Mouse (Mus musculus) adrenal gland, postnatal 25 days (tissue): ENCODE measurements around the gene Tmc8. TPM values are rescaled to one million over a fixed set of nuclear protein-coding genes. Genes with fewer than 3 reads are reported as not detected.
"Not testable (repeated sequence)": the region's sequence is repeated elsewhere in the genome, so short reads cannot be mapped to it uniquely, and the experiment has no call there.

ENCODE experiments used
- DNase-seq: peaks from one replicate; pipeline ENCODE4 v3.0.0; 2021; ENCODE audit warnings: mixed read lengths
- total RNA-seq: library from RNA; stranded (reverse); gene quantifications from 2 replicates; pipeline ENCODE4 v1.2.3, GENCODE M21; 2021

The Tmc8 gene
- total RNA-seq, 1 experiment from 2014 or later = 4.6 TPM

DNA sequence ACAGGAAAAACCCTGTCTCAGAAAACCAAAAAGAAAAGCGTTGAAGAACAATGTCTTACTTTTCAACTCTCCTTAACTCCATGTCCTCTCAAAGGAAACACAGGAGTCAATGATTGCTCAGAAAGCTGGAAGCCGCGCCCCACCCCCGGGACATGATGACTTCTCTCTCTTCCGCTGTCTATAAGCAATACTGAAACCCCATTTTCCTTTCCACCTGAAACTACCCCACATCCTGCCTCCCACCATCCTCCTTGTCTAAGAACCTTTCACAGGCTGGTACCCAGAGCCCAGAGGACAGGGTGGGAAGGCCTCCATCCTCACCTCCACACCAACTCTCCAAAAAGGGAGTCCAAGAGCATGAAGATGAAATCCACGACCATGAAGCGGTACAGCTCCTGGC lies 9.5 kb upstream of the Tmc8 start:
- DNase-seq = no peak

DNA sequence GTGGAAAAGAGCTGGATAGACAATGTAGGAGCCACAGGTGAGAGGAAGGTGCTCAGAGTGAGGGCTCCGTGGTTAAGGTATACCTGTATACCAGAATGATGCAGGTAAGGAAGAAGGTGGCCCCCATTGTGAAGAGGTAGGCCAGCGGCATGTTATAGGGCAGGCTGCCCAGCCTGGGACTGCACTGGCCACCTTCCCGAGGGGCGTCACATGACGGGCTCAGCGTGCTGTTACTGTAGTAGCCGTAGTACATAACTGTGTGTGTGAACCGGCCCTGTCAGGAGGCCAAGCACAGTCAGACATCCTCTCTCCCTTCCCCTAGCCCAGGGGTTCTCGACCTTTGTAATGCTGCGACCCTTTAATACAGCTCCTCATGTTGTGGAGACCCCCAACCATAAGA lies 7.0 kb upstream of the Tmc8 start:
- no peak for DNase-seq

DNA sequence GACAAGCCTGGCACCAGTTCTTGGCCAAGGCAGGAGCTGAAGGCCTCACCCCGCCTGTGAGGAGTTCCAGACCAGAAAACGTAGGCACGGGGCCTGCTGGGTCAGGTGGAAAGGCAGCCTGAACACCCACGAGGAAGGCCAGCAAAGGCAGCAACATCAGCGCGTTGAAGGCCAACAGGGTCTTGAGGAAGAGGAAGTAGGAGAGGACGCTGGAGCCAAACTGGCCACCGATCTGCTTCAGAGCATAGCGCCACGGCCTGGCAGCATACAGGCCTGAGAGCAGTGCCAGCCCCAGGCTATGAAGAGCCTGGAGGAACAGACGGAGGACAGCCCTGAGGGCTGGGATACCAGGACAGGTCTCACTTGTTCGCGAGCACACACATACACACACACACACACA lies 6.3 kb upstream of the Tmc8 start:
- no peak for DNase-seq

DNA sequence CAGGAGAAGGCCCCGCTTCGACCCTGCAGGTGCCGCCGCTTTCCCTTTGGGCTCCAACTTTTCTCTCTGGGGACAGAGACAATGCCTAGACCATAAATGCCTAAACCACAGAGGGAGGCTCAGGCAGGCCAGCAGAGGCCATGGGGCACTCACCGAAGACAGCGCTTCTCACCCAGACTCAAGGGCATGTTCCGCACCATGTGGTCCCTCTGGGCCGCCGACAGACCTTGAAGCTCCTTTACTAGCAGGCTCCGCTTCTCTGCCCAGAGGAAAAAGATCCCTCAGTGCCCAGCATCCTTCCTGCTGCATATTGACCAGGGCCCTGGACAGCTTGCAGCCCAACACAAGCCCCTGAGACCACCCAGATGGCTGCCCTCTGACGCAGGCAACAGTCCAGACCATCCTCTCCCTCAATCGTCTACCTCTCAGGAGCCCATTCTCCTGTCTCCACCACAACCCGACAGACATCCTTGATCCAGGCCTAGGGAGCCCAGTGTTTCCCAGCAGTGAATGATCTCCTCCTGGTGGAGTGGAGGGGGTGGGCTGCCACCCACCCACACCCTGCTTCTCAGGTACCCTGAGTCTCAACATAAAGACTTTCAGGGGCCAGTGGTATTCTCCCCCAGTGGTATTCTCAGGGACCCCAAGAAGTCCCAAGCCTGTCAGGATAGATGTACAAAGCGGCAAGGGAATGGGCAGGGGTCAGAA lies 5.6 kb upstream of the Tmc8 start:
- no peak for DNase-seq

DNA sequence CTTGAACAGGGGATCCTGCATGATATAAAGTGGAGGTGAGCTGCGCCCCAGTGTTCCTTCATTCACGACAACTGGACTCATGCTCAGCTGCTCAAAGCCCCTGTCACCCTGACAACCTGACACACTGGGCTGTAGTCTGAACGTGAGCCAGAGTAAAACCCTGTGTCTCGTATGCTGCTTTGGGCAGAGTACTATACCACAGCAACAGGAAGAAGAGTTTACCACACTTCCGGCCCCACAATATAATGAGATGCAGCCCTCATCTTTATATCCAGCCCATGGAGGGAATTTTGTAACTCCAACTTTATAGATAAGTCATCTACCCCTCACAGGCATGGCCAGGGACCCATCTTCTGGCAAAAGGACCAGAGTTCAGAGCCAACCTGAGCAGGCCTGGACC lies 4.8 kb upstream of the Tmc8 start:
- no peak for DNase-seq

DNA sequence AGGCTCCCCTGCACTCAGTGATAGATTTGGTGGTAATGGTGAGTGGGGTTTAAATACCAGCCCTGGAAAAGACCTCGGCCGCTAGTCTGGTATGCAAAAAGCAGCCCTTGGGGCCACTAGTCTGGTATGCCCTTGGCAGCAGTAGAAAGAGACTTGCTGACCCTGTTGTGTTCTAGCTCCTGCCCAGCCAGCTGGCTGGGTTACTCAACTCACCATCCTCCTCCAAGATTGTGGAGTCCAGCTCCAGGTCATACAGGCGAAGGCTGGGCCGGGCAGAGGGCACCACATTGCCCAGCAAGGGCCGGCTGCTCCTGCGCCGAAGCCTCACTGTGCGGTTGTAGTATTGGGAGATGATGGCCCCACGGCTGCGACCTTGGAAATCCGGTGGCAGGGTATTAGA lies 3.8 kb upstream of the Tmc8 start:
- no peak for DNase-seq

DNA sequence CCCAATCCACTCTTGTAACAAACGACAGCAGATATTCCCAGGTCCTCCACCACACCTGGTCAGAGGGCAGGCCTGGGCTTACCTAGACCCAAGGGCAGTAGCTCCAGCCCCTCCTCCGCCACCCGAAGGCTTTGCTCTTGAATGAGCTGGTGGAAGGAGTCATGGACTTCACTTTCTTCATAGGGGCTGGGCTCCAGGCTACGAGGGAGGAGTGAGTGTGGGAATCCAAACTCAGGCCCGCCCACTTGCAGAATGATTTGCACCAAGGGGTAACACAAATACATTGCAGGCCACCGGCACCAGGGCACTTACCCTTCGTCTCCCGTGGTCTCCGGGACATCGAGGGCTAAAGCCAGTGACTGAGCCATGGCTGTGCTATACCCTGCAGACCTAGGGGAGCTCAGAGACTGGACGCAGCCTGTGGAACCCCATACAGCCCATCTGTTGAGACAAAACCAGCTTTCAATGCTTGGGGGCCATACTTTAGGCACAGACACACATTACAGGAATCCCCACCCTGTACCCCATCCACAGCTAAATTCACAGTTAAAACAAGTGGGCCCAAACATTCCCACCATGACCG lies 2.9 kb upstream of the Tmc8 start:
- DNase-seq = no peak

DNA sequence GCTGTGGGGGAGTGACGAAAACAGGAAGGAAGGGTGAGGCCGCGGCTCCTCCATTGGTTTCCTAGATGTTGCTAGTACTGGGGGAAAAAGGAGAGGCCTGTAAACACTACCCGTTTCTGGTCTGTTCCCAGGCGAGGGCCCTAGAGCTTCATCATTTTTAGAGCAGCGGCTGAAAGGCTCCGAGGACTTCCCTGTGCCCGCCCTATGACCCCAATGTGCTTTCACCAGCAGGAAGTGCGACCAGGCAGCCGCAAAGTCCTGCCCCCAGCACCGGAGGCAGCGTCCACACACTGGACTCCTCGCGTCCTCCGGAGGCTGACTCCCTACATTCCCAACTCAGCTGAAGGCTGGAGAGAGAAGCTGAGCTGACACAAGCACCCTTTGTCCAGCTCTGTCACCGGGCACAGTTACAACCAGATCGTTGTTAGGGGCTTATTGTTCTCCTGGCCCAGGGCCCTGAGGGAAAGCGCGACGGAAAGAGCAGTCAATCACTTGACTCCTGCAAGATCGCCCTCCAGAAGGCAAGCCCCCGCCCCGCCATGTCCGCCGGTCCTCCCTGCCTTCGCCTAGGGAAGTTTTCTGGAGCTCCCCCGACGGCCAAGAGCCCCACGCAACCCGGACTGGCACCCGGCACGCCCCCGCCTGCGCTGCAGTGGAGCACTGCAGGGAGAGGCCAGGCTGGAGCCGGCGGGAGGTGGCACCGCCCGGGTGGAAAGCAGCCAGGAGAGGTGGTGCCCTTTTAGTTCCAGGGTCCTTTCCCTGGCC lies 2.3 kb upstream of the Tmc8 start:
- DNase-seq = peak; percentile 81

DNA sequence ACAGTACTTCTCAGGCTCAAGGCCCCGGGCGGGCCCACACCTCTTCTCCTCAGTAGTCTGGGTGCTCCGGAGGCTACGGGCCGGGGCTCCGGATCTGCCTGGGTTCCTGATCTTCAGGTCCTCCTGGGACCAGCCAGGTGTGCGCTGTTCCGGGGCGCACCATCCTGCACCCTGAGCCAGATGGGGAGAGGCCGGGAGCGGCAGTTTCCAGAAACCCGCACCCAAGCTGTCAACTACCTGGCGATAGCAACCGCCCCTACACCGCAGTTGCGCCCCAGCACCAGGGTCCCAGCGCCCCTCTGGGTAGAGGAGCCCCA lies 1.7 kb upstream of the Tmc8 start:
- DNase-seq = no peak

DNA sequence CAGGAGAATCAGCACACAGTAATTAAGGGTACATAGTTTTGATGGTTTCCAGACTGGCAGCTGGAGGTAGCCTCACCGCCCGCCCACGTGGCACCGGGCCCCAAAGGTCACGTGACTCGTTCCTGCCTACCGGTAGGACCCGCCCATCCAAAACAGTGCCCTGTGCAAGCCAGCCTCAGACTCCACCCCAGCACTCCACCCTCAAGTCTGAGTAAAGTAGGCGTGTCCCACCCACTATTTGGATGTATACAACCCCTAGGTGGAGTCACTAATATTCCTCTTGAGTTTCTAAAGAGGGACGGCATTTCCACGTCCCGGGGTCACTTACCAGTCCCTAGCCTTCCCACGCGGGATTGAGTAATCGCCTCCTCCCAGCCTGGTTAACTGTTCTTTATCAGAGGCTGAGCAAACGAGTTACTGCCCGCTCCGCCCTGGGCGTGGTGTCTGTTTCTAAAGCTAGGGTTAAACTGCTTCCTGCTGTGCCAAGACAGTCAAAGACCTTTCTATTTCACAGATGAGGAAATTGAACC lies 1.2 kb upstream of the Tmc8 start:
- peak; percentile 91 for DNase-seq

DNA sequence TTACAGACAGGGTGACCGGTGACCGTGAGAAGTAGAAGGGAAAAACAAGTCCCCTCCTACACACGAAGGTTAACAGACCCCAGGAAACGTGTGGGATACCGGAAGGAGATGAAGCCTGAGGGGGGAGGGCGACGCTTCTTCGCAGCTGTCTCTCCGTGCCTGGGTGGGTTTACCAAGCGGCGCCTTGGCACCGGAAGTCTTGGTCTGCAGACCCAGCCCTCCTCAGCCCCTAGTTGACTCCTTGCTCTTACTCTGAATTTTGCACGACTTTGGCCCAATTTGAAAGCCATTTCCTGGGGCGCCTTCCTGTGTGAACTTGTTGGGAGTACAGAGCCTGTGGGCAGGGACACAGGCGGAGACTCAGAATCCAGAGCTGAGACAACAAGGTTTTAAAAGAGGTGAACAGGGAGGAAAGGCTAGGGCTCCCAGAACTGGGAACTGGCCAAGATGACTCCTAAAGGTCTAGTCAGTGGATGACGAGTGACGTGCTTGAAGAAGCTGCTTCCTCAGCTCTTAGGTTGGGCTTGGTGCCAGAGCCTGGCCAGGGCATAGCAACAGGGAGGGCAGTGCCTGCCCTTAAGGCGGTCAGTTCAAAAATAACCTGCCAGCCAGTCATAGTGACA lies 566 bp upstream of the Tmc8 start:
- peak; percentile 89 for DNase-seq

DNA sequence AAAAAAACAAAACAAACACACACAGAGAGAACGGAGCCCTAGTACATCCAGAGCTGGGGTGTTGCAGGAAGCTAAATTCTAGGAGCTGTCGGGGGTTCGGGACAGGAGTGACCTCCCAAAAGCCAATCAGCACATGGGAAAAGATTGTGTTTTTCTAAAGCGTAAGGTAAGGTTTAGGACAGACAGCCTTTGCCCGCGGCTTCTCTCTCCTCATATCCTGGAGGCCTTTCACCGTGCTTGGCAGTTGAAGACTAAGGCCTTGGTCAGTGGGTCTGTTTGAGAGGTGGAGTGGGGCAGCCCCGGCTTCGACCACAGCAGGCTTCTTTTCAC lies 794 bp downstream of the Tmc8 start:
- no peak for DNase-seq

DNA sequence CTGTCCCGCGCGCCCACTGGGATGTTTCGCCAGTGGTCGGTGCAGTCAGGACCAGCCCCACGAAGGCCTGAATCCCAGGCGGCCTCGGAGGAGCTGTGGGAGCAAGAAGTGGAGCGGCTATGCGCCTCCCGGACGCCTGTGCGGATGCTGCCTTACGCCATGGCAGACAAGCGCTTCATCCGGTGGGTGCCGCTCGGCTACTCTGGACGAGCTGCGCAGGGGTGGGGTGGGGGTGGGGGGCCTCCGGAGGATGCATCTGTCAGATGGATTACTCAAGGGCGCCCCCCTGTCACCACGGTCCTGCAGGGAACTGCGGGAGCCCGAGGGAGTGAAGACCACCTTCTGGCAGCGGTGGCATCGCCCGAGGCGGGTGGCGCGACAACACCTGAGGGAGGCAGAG lies 1.2 kb downstream of the Tmc8 start:
- DNase-seq = peak; percentile 57

DNA sequence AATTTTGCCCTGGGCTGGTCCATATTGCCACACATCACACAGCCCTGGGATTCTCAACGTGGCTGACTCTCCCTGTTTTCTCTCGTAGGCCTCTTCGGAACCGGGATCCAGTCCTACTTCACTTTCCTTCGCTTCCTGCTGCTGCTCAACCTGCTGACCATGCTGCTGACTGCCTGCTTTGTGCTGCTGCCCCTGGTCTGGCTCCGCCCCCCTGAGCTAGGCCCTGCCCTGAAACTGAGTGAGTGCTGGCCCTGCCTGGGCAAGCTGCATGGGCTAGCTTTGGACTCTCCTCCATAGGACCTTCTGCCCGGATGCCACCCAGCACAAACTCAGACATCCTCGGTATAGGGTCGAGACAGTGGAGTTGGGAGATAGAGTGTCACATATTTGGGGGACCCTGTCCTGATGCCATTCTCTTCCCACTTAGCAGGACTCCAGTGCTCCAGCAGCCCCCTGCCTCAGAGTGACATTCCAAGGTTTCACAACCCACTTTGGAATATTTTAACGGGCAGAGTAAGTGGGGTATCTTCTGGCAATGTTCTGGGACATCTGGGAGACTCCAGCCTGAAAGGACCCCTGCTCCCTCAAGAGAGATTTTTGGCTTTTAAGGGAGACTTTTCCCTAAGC lies 1.9 kb downstream of the Tmc8 start:
- no peak for DNase-seq

DNA sequence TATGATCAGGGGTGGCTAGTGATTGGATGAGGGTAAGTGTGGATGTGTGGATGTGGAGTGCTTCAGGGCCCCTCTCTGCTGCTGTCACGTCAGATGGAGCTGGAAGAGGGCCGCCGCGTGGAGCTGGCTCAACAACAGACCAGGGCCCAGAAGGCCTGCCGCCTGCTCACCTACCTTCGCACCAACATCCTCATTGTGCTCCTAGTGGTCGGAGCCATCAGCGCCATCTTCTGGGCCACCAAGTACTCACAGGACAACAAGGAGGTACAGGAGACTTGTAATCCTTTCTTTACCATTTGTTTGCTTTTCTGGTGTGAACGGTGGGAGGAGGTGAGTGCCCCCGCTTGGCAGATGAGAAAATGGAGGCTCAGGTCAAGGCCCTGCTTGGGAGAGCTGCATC lies 4.4 kb downstream of the Tmc8 start:
- peak; percentile 65 for DNase-seq

DNA sequence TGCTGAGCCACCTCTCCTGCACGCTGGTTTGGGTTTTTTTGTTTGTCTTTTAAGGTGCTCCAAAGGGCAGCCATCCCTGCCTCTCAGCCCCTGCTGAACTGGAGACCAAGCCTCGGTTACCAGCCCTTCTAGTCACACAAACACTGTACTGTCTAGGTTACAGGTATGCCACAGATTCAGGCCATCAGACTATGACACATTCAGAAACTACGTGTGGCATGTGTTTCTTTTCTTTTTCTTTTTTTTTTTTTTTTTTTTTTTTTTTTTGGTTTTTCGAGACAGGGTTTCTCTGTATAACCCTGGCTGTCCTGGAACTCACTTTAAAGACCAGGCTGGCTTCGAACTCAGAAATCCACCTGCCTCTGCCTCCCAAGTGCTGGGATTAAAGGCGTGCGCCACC lies 6.6 kb downstream of the Tmc8 start:
- DNase-seq = not testable (repeated sequence)

DNA sequence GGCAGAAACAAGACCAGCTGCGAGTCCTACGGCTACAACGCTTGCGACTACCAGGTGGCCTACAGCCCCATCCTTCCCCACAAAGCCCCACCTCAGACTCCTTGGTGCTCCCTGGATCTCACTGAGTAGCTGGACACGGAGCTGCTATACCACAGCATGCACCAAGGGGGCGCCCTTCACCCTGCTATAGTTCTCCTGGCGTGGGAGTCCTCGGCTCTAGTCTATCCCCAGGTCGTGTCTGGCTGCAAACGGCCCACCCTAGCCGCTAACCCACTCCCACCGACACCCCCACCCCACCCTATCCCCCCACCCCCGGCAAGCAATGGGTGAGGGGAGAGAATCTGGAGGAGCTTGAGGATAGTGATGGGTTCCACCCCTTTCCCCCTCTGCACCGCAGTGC lies 8.4 kb downstream of the Tmc8 start:
- peak; percentile 68 for DNase-seq

DNA sequence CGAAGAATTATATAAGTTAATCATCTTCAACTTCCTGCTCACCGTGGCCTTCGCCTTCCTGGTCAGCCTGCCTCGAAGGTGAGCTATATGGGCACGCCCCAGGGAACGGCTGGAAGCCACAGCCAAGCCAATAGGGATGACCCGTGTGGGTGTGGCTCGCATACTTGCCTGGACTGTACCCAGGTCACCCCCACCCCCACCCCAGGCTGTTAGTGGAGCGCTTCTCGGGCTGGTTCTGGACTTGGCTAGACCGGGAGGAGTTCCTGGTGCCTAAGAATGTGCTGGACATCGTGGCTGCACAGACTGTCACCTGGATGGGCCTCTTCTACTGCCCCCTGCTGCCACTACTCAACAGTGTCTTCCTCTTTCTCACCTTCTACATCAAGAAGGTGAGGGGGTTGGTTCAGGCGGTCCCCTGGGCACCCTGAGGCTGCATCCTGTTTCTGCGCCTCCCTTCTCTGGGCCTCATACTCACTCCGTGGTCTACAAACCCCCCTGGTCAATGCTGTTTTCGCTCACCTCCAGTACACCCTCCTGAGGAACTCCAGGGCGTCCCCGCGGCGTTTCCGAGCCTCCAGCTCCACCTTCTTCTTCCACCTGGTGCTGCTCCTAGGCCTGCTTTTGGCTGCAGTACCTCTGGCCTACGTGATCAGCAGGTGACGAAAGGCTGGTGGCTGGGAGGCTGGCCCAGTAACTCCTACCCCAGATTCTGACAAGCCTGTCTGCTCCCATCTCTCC lies 9.0 kb downstream of the Tmc8 start:
- no peak for DNase-seq

DNA sequence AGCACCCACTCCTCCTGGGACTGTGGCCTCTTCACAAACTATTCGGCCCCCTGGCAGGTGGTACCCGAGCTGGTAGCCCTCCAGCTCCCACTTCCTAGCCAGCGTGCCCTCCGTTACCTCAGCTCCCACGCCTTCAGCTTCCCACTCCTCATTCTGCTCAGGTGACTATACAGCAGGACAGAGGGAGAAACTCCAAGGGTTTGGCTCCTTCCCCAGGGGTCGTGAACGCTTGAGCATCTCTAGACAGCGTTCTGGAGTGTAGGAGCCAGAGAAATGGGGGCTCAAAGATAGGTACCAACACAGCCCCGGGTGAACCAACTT lies 9.5 kb downstream of the Tmc8 start:
- DNase-seq = no peak

DNA sequence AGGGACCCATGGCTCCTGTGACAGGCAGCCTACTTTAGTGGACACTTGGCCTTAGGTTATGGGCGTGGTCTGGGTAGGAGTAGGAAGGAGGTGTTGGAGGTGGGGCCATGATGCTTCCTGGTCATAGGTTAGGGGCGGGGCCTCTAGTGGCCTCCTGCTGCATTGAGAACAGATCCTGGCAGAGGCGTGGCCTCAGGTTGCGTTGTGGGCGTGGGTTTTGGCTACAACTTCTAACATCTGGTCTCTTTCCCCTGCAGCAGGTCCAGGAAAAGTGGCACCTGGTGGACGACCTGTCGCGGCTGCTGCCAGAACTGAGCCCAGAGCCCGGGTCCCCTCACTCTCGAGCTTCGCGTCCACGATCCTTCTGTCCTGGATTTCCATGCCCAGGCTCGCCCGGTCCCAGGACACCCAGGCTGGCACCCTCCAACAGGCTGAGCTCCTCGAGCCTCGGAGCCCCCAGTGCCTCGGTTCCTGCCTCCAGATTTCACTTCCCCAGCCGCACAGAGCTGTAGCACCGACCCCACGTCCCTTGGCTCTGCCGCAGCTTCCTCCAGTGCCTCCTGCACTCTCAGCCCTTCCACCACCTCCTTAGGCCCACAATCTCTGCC lies 10.5 kb downstream of the Tmc8 start:
- no peak for DNase-seq

DNA sequence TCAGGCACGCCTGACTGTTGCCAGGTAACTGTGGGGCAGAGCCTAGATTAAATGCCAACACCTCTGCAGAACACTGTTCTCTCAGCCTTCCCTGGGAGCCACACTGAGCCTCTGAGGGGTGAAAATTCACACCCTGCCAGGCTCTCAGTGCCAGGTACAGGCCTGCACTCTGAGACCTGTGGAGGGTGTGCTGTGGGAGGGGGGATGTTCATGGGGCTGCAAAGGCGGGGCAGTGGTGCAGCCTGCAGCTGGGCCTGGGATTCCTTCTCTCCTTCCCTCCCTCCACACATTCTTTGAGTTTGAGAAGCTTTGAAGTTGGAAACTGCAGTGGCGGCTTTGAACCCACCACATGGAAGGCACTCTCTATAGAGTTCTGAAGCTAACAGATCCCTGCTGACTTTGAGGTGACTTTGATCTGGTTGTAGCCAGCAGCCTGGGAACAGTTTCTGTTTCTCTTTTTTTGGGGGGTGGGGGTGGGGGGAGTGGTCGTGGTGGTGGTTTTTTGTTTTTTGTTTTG lies 12.2 kb downstream of the Tmc8 start:
- DNase-seq = no peak

DNA sequence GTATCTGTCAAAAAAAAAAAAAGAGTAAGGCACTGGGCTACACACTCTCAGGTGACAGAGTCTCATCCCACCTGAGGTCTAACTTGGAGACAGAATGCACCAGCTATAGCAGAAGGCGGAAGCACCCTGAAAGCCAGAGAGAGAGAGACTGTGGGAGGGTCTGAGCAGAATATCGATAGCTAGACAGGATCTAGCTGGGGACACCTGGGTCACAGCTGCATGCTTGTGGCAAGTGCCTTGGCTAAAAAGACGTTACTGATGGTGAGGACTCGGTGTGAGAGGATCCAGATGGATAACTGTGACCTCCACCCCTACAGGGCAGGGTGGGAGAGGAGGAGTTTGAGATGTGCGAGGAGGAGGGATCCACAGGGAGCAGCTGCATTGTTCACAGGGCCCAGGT lies 15.1 kb downstream of the Tmc8 start:
- no peak for DNase-seq
